Mouse (Mus musculus) urinary bladder, adult 2 months (tissue): ENCODE results near the gene Ctnna2. TPM values are rescaled to one million over a fixed set of nuclear protein-coding genes. Genes with fewer than 3 reads are reported as not detected.

Source experiments
- DNase-seq: peaks from one replicate; pipeline ENCODE4 v3.0.0; 2022; ENCODE audit warnings: low spot score
- polyA plus RNA-seq: library from polyadenylated mRNA; depleted of rRNA; stranded (reverse); fragments of >200 nt; gene quantifications from 2 replicates; pipeline ENCODE4 v1.2.3, GENCODE M21; 2012; rRNA removed

The Ctnna2 gene
- 0.07 and 0.12 TPM in 2 replicates for polyA plus RNA-seq

- peak; percentile 30 for DNase-seq
Measured at GRCm38 (mm10) chr6:77979241-77979961, at the start of gene Ctnna2. Gene Ctnna2, minus strand, starts transcription at chr6:77979699.

DNA sequence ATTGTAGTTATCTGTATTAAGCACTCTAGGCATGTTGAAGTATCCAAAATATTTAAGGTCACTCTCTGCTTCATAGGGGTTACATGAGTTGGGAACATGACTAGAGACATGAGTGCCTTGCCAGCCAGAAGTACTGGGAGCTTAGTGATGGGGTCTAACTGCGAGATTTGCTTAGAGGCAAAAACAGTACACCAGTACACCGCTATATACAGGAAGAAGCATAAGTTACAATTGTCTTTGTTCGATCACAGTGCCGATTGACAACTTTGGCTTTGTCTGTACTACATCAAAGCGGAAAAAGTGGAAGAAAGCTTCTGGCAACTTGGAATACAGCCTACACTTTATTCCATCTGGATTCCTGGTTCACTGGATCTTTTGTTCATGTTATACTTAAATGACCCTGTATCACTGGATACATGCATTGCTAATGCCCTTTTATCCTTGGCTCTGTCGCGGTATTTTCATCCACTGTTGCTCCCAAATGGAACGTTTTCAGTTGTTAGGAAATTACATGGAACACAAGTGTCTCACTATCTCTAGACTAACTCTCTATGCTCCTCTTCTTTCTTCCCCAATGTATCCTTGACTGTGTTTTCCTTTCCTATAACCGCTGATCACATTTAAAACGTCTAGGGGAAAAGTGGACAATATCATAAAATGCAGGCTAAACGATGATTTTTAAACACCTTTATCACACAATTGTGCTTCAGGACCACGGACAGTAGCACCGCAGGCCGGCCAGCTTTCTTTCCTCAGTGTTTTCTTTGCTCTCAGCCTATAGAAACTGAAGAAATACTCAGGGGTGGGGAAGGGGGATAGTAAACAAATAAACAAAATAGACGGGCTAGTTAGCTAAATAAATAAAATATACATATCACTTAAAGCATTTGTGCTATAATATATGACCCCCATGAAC is 896 bp upstream of the Ctnna2 start:
- DNase-seq = no peak

- no peak for DNase-seq
Measured at GRCm38 (mm10) chr6:77978476-77979240, 841 bp downstream of the Ctnna2 start.

- no peak for DNase-seq
Measured at GRCm38 (mm10) chr6:77970545-77971242, 8.8 kb downstream of the Ctnna2 start.

DNA sequence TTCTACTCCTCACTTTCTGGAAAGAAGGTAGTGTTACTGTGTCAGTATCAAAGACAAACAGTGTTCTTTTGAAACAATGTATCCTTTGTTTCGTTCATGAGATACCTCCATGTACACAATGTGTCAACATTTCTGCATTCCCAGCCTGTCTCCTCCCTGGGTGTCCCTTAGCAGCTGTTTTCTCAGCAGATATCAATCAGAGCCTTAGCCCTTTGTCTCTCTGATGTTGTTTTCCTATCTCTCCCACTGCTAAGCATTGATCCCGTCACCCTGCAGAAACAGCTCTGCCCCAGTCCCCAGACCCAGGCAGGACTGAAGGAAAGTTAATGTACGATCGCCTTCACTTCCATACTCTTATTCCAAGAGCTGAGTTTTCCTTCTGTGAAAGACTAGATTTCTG is 9.7 kb downstream of the Ctnna2 start:
- DNase-seq = no peak

- DNase-seq = no peak
Measured at GRCm38 (mm10) chr6:77962011-77962410, 17.5 kb downstream of the Ctnna2 start.

DNA sequence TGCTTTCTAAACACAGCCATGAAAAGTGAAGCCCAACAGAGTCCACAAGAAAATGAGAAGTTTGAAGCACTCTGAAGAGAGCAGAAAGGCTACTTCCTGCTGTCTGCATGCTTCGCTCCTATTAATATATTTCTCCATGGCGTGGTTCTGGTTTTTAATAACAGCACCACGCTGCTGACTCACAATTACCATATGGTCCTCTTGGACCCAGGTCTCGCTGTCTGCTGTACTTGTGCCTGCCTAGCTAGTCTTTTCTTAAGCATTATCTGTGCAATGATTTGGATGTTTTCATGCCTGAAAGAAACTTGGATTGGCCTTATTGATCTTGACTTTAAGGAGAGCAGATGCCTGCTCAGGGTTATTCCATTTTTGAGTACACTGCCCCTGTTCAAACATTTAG is 28.2 kb downstream of the Ctnna2 start:
- no peak for DNase-seq

GRCm38 (mm10) chr6:77950690-77951089 is 28.8 kb downstream of the Ctnna2 start:
- no peak for DNase-seq

DNA sequence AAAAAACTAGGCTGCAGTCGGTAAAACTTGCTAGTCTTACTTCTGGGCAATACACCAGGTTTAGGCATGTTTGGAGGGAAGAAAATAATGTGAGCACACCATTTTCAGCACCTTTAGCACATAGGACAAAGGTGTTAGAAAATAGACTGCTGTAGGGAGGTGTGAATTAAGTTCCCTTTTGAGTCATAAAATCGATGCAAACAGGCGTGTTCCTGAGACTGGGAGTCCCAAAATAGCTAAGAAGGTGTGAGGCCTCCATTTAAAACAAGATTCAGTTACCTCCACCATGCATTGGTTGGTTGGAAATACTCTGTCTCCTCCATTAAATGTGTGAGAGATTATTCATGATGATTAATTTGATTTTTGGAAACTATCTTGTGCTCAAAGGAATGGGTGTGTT is 50.1 kb downstream of the Ctnna2 start:
- no peak for DNase-seq

DNA sequence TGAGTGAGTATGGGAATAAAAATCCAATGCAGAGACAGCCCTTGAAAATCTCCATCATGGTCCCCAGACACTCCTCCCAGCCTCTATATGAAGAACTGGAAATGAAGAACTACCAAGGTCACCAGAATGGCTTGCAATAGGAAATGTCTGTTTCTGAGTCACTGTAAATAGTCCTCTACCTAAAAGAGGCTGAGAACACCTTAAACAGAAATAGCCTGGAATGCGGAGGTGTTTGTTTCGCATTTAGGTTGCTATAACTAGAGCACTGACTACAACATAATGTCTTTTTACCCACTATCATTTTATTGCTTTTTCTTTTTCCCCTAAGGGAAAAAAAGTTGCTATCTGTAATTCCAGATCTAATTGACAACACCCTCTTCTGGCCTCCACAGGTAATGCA is 106.3 kb downstream of the Ctnna2 start:
- no peak for DNase-seq

- DNase-seq = no peak
Measured at GRCm38 (mm10) chr6:77869313-77869712, 110.2 kb downstream of the Ctnna2 start.

- no peak for DNase-seq
Measured at GRCm38 (mm10) chr6:77868119-77868518, 111.4 kb downstream of the Ctnna2 start.

DNA sequence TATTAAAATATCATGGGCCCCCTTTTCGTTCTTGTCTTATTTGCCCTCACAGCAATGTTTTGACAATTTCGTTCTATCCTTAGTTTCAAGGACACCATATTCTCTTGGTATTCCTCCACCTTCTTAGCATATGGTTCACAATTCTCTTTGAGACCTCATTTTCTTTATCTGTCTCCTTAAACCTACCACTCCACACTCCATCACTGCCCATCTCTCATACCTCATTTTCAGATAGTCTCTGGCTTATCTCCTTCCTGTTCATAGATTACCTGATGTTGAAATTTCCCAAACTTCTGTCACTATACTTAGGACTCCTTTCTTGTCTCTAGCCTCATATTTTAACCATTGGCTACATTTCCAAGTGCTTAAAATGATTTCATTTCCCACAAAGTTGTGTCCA is 116.1 kb downstream of the Ctnna2 start:
- DNase-seq = no peak

GRCm38 (mm10) chr6:77862781-77863180 is 116.7 kb downstream of the Ctnna2 start:
- no peak for DNase-seq

- no peak for DNase-seq
Measured at GRCm38 (mm10) chr6:77849438-77849837, 130.1 kb downstream of the Ctnna2 start.

DNA sequence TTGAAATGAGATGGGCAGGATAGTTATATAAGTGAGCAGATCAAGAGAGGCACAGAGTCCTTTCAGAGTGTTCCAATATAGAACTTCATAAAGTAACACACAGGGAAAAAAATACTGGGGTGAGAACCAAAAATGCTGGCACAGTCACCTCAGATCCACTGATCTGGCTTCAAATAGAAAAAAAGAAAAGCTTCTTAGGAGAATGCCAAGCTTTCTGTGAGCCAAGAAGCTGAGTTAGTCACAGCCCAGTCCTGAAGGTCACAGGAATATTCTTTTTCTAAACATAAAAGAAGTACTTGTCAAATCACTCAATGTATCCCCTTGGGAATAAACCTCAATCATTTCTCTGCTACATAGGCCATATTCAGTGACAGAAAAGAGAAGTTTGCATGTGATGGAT is 130.7 kb downstream of the Ctnna2 start:
- DNase-seq = no peak

DNA sequence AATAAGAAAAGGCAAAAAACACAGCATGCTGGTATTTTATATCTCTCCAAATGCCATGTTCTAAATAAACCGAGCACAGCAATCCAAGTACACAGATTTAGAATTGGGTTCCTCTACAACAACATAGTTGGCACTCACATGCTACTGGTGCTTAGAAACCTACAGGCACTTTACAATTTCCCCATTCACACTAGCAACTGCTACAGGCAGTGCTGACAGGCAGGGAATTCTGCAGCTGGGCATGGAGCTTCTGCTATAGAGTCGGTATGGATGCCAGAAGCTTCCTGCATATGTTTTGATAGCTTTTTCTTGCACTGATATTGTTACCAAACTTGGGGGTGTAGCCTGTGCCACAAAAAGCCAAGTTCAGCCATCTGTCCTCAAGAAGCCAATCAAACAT is 131.8 kb downstream of the Ctnna2 start:
- no peak for DNase-seq

DNA sequence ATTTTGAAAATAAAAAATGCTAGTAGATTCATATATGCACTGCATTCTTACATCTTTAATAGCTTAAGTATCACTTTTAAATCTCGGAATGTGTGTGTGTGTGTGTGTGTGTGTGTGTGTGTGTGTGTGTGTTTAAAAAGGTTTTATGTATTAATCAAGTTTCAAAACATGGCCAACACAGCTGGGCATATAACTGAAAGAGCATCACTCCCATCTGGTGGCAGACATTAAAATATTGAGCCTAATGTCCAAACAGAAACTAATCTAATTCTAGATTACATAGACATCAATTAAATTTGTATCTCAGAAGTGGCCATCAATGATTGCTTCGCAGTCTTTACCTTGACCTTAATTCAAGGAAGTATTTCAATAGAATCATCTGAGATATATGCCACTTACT is 140.4 kb downstream of the Ctnna2 start:
- no peak for DNase-seq

DNA sequence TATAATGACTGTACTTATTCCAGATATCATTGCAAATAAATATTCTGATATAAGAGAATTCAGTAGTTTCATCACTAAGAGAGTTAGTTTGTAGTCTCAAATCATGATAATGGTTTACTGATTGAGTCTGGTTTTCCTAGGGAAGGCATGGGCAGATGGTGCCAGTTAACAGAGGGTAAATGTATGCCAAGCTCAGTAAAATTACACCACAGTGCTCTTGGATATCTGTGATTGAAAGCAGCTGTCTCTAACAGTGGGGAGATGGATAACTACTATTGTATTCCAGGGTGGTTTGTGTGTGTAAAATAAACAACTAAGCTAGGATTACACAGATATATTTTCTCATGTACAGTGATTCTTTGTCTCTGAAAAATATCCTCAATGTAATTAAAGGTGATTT is 140.8 kb downstream of the Ctnna2 start:
- no peak for DNase-seq

DNA sequence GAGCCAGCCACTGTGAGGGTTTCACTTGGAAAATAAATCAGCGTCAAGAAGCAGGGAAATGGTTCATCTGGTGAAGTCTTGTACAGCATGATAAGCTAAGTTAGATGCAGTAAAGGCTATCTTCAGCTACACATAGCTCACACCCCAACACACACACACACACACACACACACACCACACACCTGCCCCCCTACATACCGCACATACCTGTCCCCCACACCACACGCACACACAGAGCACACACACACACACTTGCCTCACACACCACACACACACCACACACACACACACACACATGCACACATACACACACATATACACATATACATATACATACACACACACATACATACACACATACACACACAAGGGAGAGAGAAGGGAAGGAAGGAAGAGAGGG is 142.0 kb downstream of the Ctnna2 start:
- DNase-seq = no peak

GRCm38 (mm10) chr6:77834680-77835079 is 144.8 kb downstream of the Ctnna2 start:
- no peak for DNase-seq

GRCm38 (mm10) chr6:77827526-77827925 is 152.0 kb downstream of the Ctnna2 start:
- DNase-seq = no peak
